Mouse (Mus musculus) midbrain, embryonic 12.5 days (tissue): ENCODE data around the gene Itgb8. TPM values are rescaled to one million over a fixed set of nuclear protein-coding genes. Genes with fewer than 3 reads are reported as not detected.

Experiments
- ATAC-seq: fragments of 200-750 bp; cut with Nextera tagmentation; 2 replicates; pipeline ENCODE4 v1.8.0; 2017; ENCODE audit warnings: low read depth, moderate TSS enrichment, moderate library complexity; ENCODE audit not compliant: low FRiP score
- H3K27ac ChIP-seq: fragments of 300-500 bp; sonication (generic); replicated peaks from 2 replicates; pipeline ENCODE4 v1.5.1; 2016; ENCODE audit warnings: mild to moderate bottlenecking
- H3K27me3 ChIP-seq: fragments of 300-500 bp; sonication (generic); 2 replicates; pipeline ENCODE4 v1.6.1; 2016; ENCODE audit warnings: mild to moderate bottlenecking
- H3K36me3 ChIP-seq: fragments of 300-500 bp; sonication (generic); 2 replicates; pipeline ENCODE4 v1.6.1; 2016
- H3K4me1 ChIP-seq: fragments of 300-500 bp; sonication (generic); 2 replicates; pipeline ENCODE4 v1.6.1; 2016
- H3K4me2 ChIP-seq: fragments of 300-500 bp; sonication (generic); replicated peaks from 2 replicates; pipeline ENCODE4 v1.6.1; 2016; ENCODE audit warnings: mild to moderate bottlenecking, moderate library complexity
- H3K4me3 ChIP-seq: fragments of 300-500 bp; sonication (generic); 2 replicates; pipeline ENCODE4 v1.5.1; 2016; ENCODE audit warnings: mild to moderate bottlenecking
- H3K9ac ChIP-seq: fragments of 300-500 bp; sonication (generic); replicated peaks from 2 replicates; pipeline ENCODE4 v1.6.1; 2016; ENCODE audit warnings: mild to moderate bottlenecking, moderate library complexity
- H3K9me3 ChIP-seq: fragments of 300-500 bp; sonication (generic); 2 replicates; pipeline ENCODE4 v1.6.1; 2016; ENCODE audit warnings: mild to moderate bottlenecking
- WGBS: fragments of 180-500 bp; shearing (Covaris S2); methylation state at CpG from one replicate; pipeline ENCODE4 v1.1.7; 2016; 5-methylcytosine and 5-hydroxymethylcytosine counted together
- polyA plus RNA-seq: library from polyadenylated mRNA; unstranded; fragments of >200 nt; fragmentation: Nextera tagmentation; extraction: Ambion mirVana; gene quantifications from 2 replicates; pipeline ENCODE4 v1.2.1, GENCODE M21; 2016

The Itgb8 gene
- polyA plus RNA-seq, 1 experiment from 2014 or later, result 34.1 TPM

DNA sequence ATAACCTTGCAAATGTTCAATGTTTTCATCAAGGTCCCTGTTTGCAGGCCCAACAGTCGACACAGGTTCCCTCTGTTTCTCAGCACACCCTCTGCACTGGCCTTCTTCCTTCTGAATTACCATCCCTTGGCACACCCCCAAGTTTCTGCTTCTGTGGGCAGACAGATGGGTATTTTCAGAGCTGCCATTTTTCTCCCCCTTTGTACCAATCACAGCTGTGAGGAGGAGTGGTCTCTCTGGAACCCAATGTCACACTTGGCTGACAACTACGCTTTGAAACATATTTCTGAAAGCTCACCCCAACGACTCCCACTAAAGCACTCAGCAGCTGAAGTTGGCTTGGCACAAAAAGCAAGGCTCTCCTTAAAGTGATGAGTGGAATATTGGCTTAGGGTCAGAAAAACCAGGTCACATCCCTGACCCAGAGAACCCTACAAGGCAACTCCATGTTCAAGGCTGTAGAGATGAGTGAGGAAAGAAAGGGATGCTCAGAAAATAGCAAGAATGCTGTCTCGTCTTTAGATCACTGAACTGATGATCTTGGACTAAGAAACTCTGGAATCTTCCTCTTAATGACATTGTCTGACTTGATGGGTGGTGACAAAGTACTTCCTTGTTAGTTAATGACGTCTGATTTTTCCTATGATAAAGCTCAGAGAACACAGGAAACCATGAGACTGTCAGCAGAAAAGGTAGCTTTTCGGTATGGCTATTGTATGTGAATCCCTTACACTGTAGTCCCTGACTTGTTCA lies 31.7 kb downstream of the Itgb8 start:
- ATAC-seq, result no peak
- H3K27me3 ChIP-seq, result no peaks in the 10 kb centered on the region
- no peak overlapping the region for H3K9ac ChIP-seq
- H3K9me3 ChIP-seq, result no peaks in the 10 kb centered on the region
- peaks cover 13% of the 10 kb centered on the region for H3K36me3 ChIP-seq
- WGBS, result 91% methylated on average over 6 of the region's 6 CpGs
- H3K27ac ChIP-seq, result no peak overlapping the region
- H3K4me3 ChIP-seq, result no peak overlapping the region
- no peaks in the 10 kb centered on the region for H3K4me1 ChIP-seq
- H3K4me2 ChIP-seq, result no peak overlapping the region

DNA sequence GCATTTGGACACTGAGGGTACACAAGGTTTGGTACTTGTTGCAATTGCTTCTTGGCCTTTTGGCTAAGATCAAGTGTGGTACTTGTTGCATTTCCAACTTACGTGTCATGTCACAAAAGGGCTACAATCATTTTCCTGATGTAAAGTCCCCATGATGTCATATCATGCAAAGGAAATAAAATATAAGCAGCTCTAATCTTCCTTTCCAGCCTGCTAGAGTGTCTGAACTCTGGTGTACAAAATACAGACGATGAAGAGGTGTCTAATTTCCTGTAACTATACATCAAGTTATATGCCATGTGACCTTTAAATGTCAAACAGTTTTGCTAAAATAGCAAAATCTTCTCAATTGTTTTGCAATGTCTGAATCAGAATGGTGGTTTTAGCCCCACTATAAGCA lies 34.2 kb downstream of the Itgb8 start:
- Histone ChIP-seq H3K27ac (no peak overlapping the region), H3K27me3 (no peaks in the 10 kb centered on the region), H3K4me3 (no peak overlapping the region), H3K4me1 (no peaks in the 10 kb centered on the region), H3K9me3 (no peaks in the 10 kb centered on the region), H3K4me2 (no peak overlapping the region), H3K36me3 (peaks cover 21% of the 10 kb centered on the region), H3K9ac (no peak overlapping the region)
- WGBS, result 93% methylated on average over 2 of the region's 2 CpGs
- no peak for ATAC-seq

DNA sequence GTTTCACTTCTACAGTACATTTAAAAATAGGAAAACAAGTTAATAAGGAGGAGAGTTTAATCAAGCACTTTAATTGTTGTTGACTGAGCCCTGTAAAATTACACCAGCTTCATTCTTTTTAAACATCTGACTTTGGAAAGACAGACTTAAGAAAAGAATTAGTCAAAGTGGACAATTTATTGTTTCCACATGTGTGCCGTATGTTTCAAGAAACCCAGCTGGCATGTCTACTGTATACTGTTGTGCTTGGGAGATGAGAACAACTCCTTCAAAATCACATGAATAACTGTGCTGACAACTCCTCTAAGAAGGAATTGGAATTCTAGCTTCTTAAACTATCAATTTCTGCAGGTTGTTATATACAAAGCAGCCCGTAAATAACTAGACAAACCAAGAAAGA lies 35.8 kb downstream of the Itgb8 start:
- H3K27me3 ChIP-seq, result no peaks in the 10 kb centered on the region
- H3K27ac ChIP-seq, result no peak overlapping the region
- no peaks in the 10 kb centered on the region for H3K9me3 ChIP-seq
- H3K9ac ChIP-seq, result no peak overlapping the region
- no peaks in the 10 kb centered on the region for H3K4me1 ChIP-seq
- no peak overlapping the region for H3K4me3 ChIP-seq
- ATAC-seq, result no peak
- H3K36me3 ChIP-seq, result peaks cover 21% of the 10 kb centered on the region
- no peak overlapping the region for H3K4me2 ChIP-seq
- 88% methylated on average over 2 of the region's 2 CpGs for WGBS

DNA sequence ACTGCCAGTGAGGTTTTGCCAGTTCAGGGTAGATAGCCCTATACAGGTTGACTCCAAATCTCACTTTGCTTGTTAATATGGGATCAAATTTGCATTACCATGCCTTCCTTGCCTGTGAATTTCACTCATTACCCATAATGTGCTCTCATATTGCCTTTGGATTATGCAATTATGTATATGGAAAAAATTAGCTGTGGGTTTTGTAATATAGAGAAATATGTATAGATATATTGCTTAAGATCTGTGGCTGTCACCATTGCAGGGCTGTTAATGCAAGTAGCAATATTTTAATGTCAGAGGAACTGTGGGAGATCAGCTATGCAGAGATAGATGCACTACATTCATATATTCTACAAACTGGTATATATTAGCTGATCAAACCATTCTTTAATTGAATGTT lies 43.5 kb downstream of the Itgb8 start:
- H3K4me3 ChIP-seq, result no peak overlapping the region
- no peak overlapping the region for H3K4me2 ChIP-seq
- H3K9me3 ChIP-seq, result no peaks in the 10 kb centered on the region
- no peak for ATAC-seq
- H3K36me3 ChIP-seq, result peaks cover 17% of the 10 kb centered on the region
- no peaks in the 10 kb centered on the region for H3K4me1 ChIP-seq
- no peaks in the 10 kb centered on the region for H3K27me3 ChIP-seq
- H3K9ac ChIP-seq, result no peak overlapping the region
- no peak overlapping the region for H3K27ac ChIP-seq

DNA sequence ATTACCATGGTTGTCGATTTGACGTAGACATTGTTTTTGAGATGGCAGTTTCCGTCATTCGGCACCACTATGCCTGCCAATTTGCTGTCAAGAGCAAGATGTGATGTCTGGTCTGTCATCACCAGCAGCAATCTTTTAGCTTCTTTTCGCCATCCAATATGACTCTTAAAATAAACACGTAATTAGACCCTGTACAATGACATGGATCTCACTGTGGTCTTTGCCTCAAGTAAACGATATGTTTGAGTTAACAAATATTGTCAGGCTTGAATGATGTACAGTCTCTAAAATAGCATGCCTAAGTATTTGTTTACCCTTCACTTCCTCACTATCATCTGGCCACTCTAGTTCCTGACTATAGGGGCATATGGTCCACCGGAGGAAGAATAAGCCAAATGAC lies 48.8 kb downstream of the Itgb8 start:
- Histone ChIP-seq H3K27ac (no peak overlapping the region), H3K4me2 (no peak overlapping the region), H3K9me3 (no peaks in the 10 kb centered on the region), H3K27me3 (no peaks in the 10 kb centered on the region), H3K9ac (no peak overlapping the region), H3K36me3 (peaks cover 24% of the 10 kb centered on the region), H3K4me1 (no peaks in the 10 kb centered on the region), H3K4me3 (no peak overlapping the region)
- 92% methylated on average over 8 of the region's 8 CpGs for WGBS
- no peak for ATAC-seq

DNA sequence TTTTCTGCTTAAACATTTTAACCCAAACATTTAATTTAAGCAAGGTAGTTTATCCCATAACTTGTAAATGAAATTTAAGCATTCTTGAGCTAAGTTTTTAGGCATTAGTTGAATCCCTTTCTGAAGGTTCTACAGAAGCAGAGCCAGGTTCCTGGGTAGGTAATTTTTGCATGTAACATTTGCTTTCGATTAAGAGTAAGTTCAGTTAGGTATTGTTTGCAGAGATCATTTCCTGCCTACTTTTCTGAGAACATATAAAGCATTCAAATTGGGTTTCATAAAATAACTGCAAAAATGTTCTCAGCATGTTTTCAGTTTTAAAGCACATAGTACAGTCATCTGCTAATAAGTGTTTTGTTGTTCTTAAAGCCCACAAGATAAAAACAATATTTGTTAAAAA lies 53.2 kb downstream of the Itgb8 start:
- Histone ChIP-seq H3K4me1 (no peaks in the 10 kb centered on the region), H3K4me3 (no peak overlapping the region), H3K27me3 (no peaks in the 10 kb centered on the region), H3K4me2 (no peak overlapping the region), H3K36me3 (peaks cover 17% of the 10 kb centered on the region; the same call in 1 of the 2 replicates), H3K9ac (no peak overlapping the region), H3K27ac (no peak overlapping the region), H3K9me3 (no peaks in the 10 kb centered on the region)
- no peak for ATAC-seq
- WGBS, result 90% methylated on average over 1 of the region's 1 CpGs

DNA sequence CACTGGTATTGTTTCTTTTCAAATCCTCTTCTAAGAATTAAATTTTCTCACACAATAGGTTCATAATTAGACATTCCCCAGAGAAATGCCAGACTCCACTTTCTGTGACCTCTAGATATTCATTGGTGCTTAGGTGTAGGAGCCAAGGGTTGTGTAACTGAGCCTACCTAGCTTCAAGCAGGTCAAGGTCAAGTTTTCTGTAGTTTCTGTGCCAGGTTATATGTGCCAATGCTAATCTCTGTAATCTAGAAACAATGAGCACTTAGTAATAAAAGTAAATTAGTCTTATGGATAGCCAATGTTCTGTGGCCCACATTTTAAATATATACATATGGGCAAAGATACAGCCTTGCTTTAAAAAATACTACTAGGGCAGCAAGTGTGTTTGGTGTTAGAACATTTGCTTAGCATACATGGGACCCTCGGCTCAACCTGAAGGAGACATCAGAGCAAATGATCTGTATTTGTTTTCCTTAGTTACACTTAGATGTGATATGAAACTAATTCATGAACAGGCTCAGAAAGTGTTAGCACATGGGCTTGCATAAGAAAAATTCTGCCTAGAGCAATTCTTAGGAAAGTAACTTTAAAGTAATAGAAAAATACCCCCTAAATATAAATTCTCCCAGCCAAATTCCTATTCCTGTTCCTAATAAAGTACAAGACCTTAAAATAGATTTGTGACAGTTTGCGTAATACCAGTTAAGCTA lies 56.2 kb downstream of the Itgb8 start:
- ATAC-seq, result no peak
- Histone ChIP-seq H3K4me3 (no peak overlapping the region), H3K4me2 (no peak overlapping the region), H3K9me3 (no peaks in the 10 kb centered on the region), H3K27me3 (no peaks in the 10 kb centered on the region), H3K9ac (no peak overlapping the region), H3K27ac (no peak overlapping the region), H3K36me3 (peaks cover 23% of the 10 kb centered on the region), H3K4me1 (no peaks in the 10 kb centered on the region)
- 86% methylated on average over 2 of the region's 2 CpGs for WGBS

DNA sequence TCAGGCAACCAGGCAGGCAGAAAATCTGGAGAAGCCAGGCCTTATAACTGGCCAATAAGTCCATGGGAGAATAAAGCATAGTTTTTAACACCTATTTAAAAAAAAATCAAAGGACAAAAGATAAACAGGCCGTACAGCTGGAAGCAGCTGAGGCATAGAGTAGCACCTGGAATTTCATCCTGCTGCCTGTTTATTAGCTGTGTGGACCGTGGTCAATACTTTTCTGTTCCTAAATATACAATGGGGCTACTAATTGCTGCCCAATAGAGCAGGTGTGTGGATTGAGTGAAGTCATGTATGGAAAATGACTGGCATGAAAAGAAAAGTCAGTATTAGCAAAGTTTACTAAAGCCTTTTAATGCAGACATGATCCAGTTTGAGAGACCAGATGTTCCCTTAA lies 62.6 kb downstream of the Itgb8 start:
- Histone ChIP-seq H3K27me3 (no peaks in the 10 kb centered on the region), H3K36me3 (peaks cover 40% of the 10 kb centered on the region), H3K4me2 (no peak overlapping the region), H3K9me3 (no peaks in the 10 kb centered on the region), H3K9ac (no peak overlapping the region), H3K4me1 (no peaks in the 10 kb centered on the region), H3K27ac (no peak overlapping the region), H3K4me3 (no peak overlapping the region)
- ATAC-seq, result no peak
- 89% methylated on average over 2 of the region's 2 CpGs for WGBS

DNA sequence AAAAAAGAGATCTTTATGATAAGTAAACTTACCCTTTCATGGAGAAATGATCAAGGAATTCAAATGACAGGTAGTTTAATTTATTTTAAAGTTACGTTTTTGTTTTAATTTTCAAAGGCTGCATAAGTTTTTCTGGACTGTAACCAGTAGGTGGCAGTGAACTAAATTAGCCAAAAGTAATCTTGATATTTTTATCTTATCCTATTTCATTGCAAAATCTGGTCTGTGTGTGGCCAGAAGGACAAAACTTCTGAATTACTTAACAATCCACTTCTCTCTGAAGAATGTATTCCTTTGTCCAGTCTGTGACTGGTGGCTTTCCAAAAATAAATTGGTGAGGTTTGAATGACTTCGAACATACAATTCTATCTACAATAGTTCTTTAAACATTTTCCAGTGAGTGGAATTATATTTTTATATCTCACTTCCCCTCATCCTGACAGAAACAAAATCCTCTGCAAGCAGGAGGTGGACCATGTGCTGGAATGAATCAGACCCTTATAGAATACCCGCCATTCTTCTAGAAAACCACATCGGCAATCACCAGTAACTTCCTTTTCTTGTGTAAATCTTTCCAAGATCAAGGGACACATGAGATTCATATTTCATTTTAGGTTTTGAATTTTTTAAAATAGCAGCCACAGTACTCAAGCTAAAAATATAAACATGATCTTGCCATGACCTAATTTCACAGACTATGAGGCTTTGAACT lies 68.6 kb downstream of the Itgb8 start:
- WGBS, result 90% methylated on average over 4 of the region's 4 CpGs
- no peak for ATAC-seq
- Histone ChIP-seq H3K9me3 (no peaks in the 10 kb centered on the region), H3K4me1 (0 out of 2 replicates have a peak, but pooled peaks cover 4% of the 10 kb centered on the region), H3K27ac (no peak overlapping the region), H3K36me3 (peaks cover 24% of the 10 kb centered on the region), H3K4me3 (no peak overlapping the region), H3K9ac (no peak overlapping the region), H3K4me2 (no peak overlapping the region), H3K27me3 (no peaks in the 10 kb centered on the region)

DNA sequence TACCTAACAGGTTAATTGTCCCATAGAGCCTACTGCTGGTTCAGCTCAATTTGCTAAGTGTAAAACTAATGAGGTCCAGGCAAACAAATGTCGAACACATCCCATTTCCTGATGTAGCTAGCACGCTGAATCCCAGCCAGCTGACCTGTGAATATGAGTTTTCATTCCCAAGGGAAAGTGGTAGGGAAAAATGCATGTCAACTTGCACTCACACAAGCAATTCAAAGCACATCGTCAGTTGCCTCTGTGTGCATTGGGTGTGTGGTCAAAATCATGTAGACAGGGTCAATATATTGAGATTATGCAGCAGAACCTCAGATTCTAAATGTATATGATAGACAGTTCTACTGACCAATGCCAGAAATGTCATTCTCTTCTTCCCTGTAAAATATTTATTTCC lies 69.5 kb downstream of the Itgb8 start:
- Histone ChIP-seq H3K4me3 (no peak overlapping the region), H3K27me3 (no peaks in the 10 kb centered on the region), H3K27ac (no peak overlapping the region), H3K36me3 (peaks cover 28% of the 10 kb centered on the region), H3K9me3 (no peaks in the 10 kb centered on the region), H3K4me2 (no peak overlapping the region), H3K4me1 (0 out of 2 replicates have a peak, but pooled peaks cover 7% of the 10 kb centered on the region), H3K9ac (no peak overlapping the region)
- WGBS, result 63% methylated on average over 3 of the region's 3 CpGs
- ATAC-seq, result no peak

DNA sequence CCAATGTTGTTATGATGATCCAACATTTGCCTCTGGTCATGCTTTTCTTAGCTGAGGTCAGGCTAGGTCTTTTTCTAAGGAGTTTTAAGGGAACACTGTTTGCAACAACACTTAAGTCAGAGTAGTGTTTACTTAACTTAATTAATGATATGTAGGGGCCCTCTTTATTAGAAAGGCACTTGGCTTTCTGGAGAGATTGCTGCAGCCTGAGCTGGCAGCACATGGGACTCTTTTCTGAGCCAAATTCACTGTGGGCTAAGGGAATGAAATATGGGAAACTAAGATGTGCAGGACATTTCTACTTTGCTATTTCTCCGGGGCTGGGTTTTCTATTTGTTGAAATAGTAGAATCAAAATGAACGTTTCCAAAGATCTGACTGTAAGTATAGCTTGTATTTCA lies 73.5 kb downstream of the Itgb8 start:
- ATAC-seq, result no peak
- no peak overlapping the region for H3K9ac ChIP-seq
- no peaks in the 10 kb centered on the region for H3K27me3 ChIP-seq
- H3K36me3 ChIP-seq, result peaks cover 35% of the 10 kb centered on the region
- no peaks in the 10 kb centered on the region for H3K9me3 ChIP-seq
- WGBS, result 95% methylated on average over 2 of the region's 2 CpGs
- H3K27ac ChIP-seq, result no peak overlapping the region
- peaks cover 14% of the 10 kb centered on the region; the same call in 1 of the 2 replicates for H3K4me1 ChIP-seq
- H3K4me2 ChIP-seq, result no peak overlapping the region
- H3K4me3 ChIP-seq, result no peak overlapping the region

DNA sequence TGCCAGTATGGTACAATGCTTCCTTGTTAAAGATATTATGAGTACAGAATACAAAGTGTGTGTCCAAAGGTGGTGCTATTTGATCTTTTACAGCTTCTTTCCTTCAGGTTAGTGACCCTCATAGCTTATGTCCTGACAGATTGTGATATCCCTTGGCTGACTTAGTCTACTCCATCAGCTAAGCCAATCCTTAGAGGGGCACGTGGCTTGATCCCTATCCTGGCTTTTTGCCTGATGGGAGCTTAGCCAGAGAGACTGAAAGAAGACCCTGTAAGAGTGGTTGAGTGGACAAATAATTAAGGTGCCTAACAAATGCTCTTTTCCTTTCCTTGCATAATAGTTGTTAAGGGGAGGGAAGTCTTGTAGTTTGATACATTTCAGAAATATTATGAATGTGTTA lies 73.9 kb downstream of the Itgb8 start:
- no peak overlapping the region for H3K9ac ChIP-seq
- ATAC-seq, result 0 out of 2 replicates have a peak, but pooled peaks have one; percentile 10
- no peak overlapping the region for H3K4me2 ChIP-seq
- H3K9me3 ChIP-seq, result no peaks in the 10 kb centered on the region
- no peak overlapping the region for H3K27ac ChIP-seq
- peaks cover 14% of the 10 kb centered on the region; the same call in 1 of the 2 replicates for H3K4me1 ChIP-seq
- H3K4me3 ChIP-seq, result no peak overlapping the region
- peaks cover 35% of the 10 kb centered on the region for H3K36me3 ChIP-seq
- 53% methylated on average over 1 of the region's 1 CpGs for WGBS
- H3K27me3 ChIP-seq, result no peaks in the 10 kb centered on the region
